Mouse (Mus musculus) erythroblast, adult 5-6 weeks (primary cell): Measurements from ENCODE around the gene Itga11. TPM values are rescaled to one million over a fixed set of nuclear protein-coding genes. Genes with fewer than 3 reads are reported as not detected.
"Not testable (repeated sequence)": the region's sequence is repeated elsewhere in the genome, so short reads cannot be mapped to it uniquely, and the experiment has no call there.

Experiments used
- ATAC-seq: replicated peaks from 2 replicates; pipeline ENCODE4 v1.8.0; 2016; ENCODE audit warnings: moderate number of reproducible peaks, mild to moderate bottlenecking, moderate TSS enrichment, inconsistent platforms; ENCODE audit not compliant: poor library complexity, low FRiP score, severe bottlenecking
- total RNA-seq, 2 experiments: library from RNA; stranded (forward) in 1 of 2; stranded (reverse) in 1 of 2; fragments of 150-400 nt in 1 of 2; fragments of 200-764, 138-1000 nt in 1 of 2; gene quantifications; 2 replicates each; pipeline versions ENCODE4 v1.2.3 to v1.2.4; 2015 to 2017; ENCODE audit warnings: low replicate concordance in 2 of 2

Itga11 gene
- not detected in 2 replicates for total RNA-seq (2015; ENCODE audit: low replicate concordance)
- not detected in 2 replicates for total RNA-seq (2017; ENCODE audit: low replicate concordance)

DNA sequence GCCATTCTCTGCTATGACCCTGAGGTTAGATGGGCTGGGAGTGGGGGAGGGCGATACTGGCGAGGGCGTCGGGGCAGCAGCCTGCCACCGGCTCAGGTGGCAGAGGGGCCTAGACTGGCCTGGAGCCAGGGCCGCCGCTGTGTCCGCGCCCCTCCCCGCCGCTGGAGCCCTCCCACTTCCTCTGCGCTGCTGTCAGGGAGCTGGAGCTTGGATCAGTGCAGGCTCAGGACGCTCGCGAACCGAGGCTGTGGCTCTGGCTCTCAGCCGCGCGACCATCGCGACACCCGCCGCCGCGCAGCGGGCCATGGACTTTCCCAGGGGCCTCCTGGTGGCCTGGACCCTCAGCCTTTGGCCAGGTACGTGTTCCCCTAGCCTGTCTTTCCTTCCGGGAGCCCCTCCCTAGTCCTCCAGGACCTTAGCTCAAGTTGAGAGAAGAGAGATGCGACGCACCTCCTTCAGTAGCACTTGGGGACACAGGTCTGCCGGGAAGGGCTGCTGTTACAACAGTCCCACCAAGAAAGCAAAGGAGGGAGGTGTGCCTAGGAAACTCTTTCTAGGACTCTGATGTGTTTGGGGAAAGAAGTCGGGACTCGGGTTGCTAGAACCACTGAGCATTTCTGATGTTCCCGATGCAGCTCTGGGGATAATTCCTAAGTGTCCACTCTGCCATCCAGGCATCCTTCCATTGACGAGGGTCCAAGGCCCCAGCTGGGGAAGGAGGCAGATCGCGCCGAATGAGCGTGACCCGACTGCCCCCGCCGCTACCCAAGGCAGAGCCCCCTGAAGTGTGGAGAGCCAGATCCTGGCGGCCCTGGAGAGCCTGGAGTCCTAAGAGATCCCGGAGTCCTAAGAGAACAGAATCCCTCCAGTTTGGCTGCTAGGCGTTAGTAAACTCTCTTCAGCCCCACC, at the start of gene Itga11:
Gene Itga11, plus strand, starts transcription at position 186 of the 909 bp plus-strand sequence.
- ATAC-seq: no peak

DNA sequence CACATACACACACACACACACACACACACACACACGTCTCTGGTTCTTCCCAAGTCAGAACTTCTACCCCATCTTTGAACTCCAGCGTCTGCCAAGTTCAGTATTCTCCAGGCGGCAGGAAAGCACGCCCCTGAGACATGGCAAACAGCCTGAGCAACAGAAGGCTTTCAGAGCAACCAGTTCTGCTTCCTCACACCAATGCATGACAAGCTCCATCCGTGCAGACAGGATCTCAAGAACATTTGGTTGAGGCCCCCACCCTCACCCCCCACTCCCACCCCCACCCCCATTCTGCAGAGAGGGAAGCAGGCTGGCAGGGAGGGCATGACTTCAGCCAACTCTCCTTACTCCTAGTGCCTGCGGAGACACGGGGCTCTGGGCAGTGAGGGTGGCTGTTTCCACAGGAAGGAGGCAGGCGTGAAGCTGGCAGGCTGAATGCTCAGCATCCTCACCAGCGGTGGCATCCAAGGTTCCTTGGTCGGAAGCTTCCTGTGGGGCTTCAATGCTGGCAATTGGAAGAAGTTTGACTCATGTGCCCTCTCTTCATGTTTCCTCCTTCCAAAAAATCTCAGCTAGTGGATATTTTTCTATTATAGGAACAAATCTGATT, 46.9 kb upstream of the Itga11 start:
- ATAC-seq: no peak

DNA sequence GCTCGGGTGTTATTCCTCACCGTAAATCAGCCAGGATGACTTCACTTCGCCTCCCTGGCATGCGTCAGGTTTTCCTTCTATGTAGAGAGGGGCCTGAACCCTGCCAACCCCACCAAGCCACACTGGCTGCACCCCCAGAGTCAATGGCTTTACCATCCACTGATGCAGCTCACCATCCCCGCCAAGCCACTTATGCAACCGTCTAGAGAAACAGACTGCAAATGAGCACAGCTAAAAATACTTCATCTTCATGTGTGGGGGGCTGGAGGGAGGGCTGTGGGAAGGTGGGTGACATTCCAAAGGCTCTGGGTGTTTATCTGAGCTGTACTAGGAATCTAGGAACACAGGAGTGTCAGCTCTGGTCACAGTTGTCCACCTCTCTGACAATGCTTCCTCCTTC, 45.2 kb upstream of the Itga11 start:
- no peak for ATAC-seq

DNA sequence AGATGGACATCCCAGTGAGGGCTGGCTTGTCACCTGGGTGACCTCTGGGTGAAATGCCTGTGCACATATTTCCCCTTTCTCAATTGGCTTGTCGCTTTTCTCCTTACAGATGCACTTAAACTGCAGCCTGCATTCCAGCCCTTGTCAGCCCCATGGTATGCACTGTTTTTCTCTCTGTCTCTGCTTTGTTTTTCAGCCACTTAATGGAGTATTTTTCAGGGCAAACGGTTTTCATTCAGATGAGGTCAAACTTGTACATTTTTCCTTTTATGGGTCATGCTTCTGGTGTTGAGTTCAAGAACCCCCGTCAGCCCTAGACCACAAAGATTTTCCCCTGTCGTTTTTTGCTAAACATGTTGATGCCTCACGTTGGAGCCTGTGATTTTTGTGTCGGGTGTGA, 39.6 kb upstream of the Itga11 start:
- ATAC-seq: no peak

DNA sequence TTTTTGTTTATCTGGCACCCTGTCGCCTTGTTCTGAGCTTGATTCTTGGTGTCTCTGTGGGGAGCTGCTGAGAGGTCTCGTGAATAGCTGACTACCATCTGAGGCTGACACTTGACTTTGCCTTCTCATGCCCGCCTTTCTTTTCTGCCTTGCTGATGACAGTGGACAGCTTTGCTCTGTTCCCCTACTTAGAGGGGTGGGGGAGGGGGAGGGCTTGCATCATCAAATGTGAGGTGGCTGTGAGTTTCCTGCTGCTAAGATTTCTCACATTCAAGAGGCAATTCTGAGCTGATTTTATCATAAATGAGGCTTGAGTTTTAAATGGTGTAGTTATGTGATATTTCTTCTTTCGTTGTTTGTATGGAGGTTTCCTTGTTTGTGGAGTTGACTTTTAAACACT, 37.9 kb upstream of the Itga11 start:
- no peak for ATAC-seq

DNA sequence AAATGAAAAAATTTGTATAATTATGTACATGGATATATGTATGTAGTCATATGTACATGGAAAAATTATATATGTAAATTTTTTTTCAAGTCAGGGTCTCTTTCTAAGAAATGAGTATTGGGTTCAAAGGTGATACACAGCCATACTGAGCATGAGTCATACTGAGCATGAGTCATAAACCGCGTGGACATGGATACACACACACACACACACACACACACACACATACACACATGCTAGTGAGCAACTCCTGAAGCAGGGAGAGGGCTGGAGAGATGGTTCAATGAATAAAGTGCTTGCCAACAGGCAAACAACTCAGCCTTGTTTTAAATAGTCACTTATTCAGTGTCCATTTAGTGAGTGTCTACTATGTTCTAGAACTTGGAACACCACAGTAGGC, 37.4 kb upstream of the Itga11 start:
- ATAC-seq: no peak

DNA sequence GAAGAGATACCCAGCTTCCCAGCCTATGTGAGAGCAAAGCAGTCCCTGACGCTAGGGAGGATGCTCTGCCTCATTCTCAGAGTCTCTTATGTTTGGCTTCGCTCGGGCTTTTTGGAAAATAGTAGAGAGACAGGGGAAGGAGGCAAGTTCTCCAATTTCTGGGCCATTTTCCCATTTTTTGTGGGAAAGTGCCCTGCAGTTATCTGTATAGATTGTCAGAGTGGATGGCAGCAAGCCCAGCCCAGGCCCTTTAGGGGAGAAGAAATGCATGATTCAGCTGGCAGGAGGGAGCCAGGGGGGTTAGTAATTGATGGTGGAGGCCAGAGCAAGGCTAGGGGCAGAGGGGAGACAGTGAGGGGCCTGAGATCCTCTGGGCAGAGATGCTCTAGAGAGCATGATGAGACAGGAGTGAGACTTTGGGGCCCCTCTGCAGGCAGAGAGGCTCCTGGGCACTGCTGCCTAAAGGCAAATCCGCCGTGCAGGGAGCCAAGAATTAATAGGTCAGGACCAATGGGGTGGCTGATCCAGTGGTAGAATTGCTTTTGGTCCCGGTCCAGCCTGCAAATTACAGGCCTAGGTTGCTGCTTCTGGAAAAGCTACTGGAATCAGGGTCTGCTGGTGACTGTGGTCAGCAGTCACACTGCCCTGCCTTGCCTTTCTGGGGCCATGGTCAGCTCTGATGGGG, 31.8 kb upstream of the Itga11 start:
- ATAC-seq: no peak

DNA sequence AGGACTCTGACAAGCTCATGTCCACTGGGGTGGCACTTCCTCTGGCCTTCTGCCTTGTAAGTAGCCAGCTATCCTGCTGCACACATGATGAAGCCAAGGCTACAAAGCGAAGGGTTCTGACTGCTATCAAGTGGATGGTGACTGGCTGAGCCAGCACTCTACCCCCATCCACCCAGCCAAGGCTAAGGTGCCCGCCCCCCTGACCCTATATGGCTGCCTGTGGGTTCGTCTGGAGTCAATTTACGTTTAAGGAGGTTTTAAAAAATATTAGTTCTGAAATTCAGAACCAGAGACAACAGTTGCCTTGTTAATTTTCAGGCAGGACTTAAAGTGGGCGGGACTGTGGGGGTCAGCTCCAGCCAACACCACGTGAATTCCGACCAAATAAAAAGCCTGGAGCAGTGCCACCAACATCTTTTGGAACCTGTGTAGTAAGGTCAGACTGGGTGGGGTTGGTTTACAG, 30.9 kb upstream of the Itga11 start:
- ATAC-seq: no peak

DNA sequence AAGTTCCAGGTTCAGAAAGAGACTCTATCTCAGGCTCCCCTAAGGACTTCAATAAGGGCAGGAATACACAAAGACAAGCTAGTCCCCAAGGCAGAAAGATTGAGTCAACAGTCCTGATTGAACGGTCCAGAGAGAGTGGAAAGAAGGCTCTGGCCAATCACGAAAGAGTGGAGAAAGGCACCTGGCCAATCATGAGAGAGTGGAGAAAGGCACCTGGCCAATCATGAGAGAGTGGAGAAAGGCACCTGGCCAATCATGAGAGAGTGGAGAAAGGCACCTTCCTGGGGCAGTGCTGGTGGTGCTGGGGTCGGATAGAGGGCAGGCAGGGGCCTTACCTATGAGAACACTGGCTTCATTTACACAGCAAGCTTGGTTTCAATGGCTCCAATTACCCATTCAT, 28.2 kb upstream of the Itga11 start:
- ATAC-seq: no peak

DNA sequence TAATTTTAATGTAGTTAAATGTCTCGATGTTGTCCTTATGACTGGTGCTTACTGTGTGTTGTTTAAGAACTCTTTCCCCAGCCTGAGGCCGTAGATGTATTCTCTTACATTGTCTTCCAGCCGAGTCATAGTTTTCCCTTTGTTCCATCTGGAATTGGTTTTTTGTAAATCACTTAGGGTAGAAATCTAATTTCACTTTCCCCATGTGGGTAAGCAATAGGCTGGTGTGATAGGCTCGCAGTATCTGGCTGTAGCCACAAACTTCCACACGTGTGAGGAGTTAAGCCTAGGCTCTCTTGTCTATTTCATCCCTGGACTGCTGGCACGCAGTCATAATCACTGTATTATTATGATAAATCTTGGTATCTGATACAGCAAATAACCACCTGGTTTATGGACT, 26.9 kb upstream of the Itga11 start:
- no peak for ATAC-seq

DNA sequence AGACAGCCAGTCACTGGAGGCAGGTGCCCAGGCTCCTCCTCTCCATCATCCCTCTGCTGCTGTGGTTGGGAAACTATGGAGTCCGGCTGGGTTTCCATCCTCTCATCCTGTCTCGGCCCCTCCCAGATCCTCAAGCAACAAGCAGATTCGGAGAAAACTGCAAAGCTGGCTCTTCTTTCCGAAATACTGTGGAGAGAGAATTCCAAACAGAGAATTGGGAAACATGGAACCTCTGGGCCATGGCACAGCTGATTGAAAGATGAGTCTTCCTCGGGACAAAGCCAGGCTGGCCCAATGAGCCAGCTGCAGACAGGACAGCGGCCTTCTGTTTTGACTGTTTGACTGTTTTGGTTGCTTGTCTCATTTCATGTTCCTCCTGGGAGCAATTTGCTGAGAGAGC, 23.3 kb upstream of the Itga11 start:
- no peak for ATAC-seq

DNA sequence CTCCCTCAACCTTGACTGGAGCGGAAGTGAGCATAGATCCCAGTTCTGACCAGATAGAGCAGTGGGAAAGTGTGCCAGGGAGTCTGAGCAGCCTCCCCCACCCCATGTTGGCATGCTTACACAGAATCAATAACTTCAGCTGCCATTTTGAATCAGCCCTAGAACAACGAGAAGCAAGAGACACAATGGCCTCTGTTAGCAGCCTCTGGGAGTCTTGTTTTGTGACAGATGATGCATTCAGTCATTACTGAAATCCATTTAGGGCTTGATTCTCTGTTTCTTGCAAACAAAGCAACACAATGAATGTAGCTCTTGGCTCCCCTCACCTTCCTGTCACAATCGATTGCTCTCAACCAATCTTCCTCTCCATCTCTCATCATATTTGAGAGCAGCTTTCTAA, 19.6 kb upstream of the Itga11 start:
- ATAC-seq: no peak

DNA sequence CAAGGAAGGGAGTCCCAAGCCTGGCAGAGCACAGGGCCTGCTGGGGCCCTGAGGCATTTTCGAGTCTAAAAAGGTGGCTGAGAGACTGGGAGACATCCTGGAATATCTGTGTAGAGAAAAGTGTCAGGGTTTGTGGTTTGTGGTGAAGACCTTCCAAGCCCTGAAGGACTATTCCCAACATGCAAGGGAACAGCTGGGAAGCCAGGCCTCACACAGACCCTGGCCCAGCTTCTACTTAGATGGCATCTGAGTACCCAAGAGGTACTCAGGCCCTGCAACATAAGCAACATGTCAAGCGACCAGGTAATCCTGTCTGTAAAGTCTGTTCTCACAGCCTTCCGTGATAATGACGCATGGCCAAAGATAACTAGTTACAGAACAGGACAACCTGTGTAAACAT, 18.6 kb upstream of the Itga11 start:
- ATAC-seq: no peak

DNA sequence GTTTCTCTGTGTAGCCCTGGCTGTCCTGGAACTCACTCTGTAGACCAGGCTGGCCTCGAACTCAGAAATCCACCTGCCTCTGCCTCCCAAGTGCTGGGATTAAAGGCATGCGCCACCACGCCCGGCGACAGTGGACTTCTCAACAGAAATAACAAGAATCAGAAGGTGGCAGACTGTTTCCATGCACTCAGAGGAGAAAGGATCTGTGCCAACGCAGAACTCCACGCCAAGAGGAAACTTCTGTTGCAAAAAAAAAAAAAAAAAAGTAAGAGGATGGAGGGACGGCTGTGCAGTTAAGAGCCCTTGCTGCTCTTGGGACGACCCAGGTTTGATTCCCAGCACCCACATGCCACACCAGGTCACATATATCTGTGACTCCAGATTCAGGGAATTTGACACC, 16.7 kb upstream of the Itga11 start:
- ATAC-seq: not testable (repeated sequence)

DNA sequence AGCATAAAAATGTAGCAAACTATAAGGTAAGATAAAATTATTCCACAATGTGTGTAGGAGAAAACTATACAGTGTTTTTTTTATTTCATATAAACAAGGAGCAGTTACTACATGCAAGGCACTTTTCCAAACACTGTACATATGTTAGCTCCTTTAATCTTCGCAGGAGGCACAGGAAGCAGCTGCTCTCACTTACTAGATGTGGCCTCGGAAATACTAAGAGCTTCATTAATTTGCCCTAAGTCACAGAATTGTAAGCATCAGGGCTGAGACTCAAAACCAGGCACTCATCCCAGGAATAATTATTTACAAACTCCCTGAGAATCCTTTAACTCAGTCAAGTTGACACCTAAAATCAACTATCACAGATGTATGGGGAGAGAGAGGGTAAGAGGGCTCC, 14.2 kb upstream of the Itga11 start:
- no peak for ATAC-seq

DNA sequence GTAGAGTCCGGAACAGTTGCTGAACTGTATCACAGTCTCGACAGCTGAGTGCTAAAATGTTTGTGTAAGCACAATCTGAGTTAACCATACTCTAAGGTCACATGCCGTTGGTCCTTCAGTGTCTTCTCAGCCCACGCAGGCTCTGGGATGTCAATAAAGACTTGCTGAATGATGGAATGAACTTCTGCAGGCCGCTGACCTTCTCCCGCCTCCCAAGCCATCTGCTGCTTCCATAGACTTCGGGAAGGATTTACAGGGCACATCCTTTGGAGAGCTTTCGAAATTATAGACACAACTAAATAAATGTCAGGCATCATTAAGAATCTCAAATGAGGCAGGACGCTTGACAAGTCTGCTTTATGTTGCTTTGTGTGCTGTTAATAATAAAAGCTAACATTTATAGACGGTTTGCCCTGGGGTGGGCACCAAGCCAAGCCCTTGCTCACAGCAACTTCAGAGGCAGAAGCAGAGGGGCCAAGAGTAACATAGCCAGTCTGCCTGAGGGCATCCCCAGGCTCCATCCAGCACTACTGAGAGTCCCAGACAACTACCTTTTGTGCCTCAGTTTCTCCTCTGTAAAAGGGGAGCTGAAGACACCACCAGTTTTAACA, 13.4 kb upstream of the Itga11 start:
- no peak for ATAC-seq

DNA sequence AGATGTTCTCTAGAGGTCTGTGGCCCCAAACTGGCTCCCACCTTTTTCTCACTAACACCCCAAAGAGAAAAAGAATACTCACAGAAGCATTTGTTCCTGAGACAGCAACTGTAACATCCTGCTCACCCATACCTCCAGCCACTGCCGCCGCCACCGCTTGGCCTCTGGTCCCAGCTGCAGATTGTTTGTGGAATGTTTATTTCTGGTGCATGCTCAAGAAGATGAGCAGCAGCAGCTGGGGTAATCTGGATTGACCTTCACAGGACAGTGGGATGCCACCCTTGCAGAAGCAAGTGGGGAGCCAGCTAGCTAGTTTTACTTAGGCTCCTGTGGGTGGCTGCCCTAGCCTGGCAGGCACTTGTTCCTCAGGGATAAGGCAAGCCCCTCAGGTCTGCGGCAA, 11.7 kb upstream of the Itga11 start:
- no peak for ATAC-seq

DNA sequence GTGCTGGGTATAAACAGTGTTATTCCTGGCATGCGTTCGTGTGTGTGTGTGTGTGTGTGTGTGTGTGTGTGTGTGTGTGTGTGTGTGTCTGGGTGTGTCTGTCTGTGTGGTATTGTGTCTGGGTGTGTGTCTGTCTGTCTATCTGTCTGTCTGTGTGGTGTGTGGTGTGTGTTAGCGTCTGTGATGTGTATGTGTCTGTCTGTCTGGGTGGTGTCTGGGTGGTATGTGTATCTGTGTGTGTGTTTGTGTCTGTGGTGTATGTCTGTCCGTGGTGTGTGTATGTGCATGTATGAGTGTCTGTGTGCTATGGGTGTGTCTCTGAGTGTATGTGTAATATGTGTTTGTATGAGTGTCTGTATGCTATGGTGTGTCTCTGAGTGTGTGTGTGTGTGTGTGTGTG, 9.1 kb upstream of the Itga11 start:
- no peak; the same call in 1 of the 2 replicates for ATAC-seq

DNA sequence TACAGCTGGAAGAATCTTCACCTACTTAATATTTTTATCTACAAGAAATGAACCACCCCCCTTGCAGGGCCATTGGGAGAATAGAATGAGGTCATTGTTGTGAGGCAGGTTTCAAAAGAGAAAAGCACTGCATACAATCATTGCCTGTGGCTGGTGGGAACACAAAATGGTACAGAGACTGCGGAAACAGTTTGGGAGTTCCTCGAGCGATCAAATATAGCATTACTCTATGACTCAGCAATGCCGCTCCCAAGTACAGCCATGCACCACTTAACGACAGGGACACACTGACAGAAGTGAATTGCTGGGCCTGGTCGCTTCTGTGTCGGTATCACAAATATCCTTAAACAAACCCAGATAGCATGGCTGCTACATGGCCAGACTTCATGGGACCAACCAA, 4.4 kb upstream of the Itga11 start:
- no peak for ATAC-seq

DNA sequence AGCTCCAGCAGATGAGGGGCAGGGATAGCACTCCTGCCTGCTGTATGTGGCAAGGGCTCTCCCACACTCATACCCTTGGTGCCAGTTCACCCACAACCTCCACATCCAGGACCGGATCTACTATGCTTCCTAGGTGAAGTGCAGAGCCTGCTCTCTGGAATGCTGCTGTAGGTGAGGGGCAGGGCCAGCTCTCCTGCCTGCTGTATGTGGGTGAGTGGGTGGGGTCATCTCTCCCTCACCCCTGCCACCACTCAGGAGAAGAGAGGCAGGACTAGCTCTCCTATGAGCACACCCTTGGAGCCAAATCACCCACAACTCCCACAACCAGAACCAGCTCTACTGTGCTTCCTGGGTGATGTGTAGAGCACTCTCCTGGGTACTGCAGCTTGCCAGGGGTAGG, 2.5 kb upstream of the Itga11 start:
- ATAC-seq: peak; percentile 43; the same call in 1 of the 2 replicates
